33 mouse cellular contexts compared by ENCODE assay signal in the genomic region with DNA sequence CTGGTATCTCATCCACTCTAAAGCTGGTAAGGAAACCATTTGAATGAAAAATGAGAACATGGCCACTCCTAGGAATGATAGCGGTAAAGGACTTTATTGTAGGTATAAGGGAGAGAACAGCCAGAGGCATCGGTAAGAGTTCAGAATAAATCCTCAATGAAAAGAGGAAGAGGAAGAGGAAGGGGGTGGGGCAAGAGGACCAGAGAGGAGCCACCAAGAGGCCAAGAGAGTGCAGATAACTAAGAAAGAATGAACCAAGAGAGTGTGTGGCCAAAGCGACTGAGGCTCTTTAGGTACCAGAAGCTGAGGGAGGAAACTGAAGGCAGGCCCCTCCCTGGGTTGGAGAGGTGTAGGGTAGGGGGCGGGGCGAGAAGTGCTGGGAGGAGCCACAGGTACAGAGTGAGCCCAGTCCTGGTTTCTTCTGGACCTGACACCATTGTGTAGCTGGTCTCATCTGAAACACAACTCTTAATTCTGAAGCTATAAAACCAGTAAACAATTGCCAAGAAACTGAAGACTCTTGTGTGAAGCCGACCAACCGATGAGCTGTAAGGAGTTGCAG. TPM values are rescaled to one million over a fixed set of nuclear protein-coding genes. Genes with fewer than 3 reads are reported as not detected.
DNase-seq lines count a peak whose midpoint lies in the region; ATAC-seq lines count a peak whose summit lies in the region.
"Had no signal": no experiment of that assay in that cellular context is flagged by ENCODE, and none has a peak within 500 bp of the region (broad histone marks: within the 10 kb centered on the region; RNA-seq: fewer than 3 reads in every experiment).

No protein-coding gene starts in this region.

- peak; percentile 65; the same call in 1 of the 2 replicates for ATAC-seq in hindbrain, embryonic 13.5 days (ENCODE audit: low FRiP score)
- ATAC-seq in neural tube, embryonic 13.5 days (ENCODE audit: low read depth), result 0 out of 2 replicates have a peak, but pooled peaks have one; percentile 45
- ATAC-seq in granulocyte monocyte progenitor cell, adult 5-6 weeks (replicated peaks; ENCODE audit: poor library complexity, severe bottlenecking), result peak; percentile 66
- ATAC-seq: CD4-positive, CD25-positive, alpha-beta regulatory T cell, adult 4 months had no signal

- H3K27me3 ChIP-seq in hindbrain, embryonic 13.5 days, result no peaks in the 10 kb centered on the region
- H3K27me3 ChIP-seq in hindbrain, embryonic 10.5 days (ENCODE audit: insufficient read depth, poor library complexity, severe bottlenecking), result no peaks in the 10 kb centered on the region
- peaks cover 10% of the 10 kb centered on the region; the same call in 1 of the 2 replicates for H3K27me3 ChIP-seq in neural tube, embryonic 13.5 days
- H3K27me3 ChIP-seq: embryonic facial prominence, embryonic 12.5 days; forebrain, embryonic 15.5 days; heart, embryonic 12.5 days; limb, embryonic 15.5 days; liver, embryonic 13.5 days had no signal

- no peaks in the 10 kb centered on the region for H3K9me3 ChIP-seq in hindbrain, embryonic 13.5 days
- H3K9me3 ChIP-seq in hindbrain, embryonic 10.5 days, result no peaks in the 10 kb centered on the region
- no peaks in the 10 kb centered on the region for H3K9me3 ChIP-seq in neural tube, embryonic 13.5 days
- H3K9me3 ChIP-seq: embryonic facial prominence, embryonic 12.5 days; forebrain, embryonic 15.5 days; limb, embryonic 10.5 days; limb, embryonic 15.5 days; liver, embryonic 13.5 days; midbrain, embryonic 10.5 days had no signal

- no peaks in the 10 kb centered on the region for H3K36me3 ChIP-seq in hindbrain, embryonic 13.5 days
- no peaks in the 10 kb centered on the region for H3K36me3 ChIP-seq in hindbrain, embryonic 10.5 days
- H3K36me3 ChIP-seq in neural tube, embryonic 13.5 days, result no peaks in the 10 kb centered on the region
- H3K36me3 ChIP-seq: embryonic facial prominence, embryonic 12.5 days; forebrain, embryonic 15.5 days; heart, embryonic 12.5 days; limb, embryonic 10.5 days; limb, embryonic 15.5 days; liver, embryonic 13.5 days; midbrain, embryonic 10.5 days had no signal

- H3K4me1 ChIP-seq in hindbrain, embryonic 13.5 days (replicated peaks), result no peaks in the 10 kb centered on the region; the same call in 1 of the 2 replicates
- no peaks in the 10 kb centered on the region for H3K4me1 ChIP-seq in hindbrain, embryonic 10.5 days (replicated peaks)
- peaks cover 17% of the 10 kb centered on the region for H3K4me1 ChIP-seq in neural tube, embryonic 13.5 days (replicated peaks)
- H3K4me1 ChIP-seq: embryonic facial prominence, embryonic 12.5 days; forebrain, embryonic 15.5 days; heart, embryonic 12.5 days; limb, embryonic 10.5 days; limb, embryonic 15.5 days; liver, embryonic 13.5 days; midbrain, embryonic 10.5 days had no signal

- H3K27ac ChIP-seq in hindbrain, embryonic 13.5 days, result no peak overlapping the region
- no peak overlapping the region for H3K27ac ChIP-seq in hindbrain, embryonic 10.5 days
- H3K27ac ChIP-seq in neural tube, embryonic 13.5 days (replicated peaks), result no peak overlapping the region
- H3K27ac ChIP-seq: embryonic facial prominence, embryonic 12.5 days; forebrain, embryonic 15.5 days; heart, adult 2 months; limb, embryonic 10.5 days; limb, embryonic 15.5 days; liver, embryonic 13.5 days; macrophage; midbrain, embryonic 10.5 days; stomach, postnatal 0 days had no signal

- no peak overlapping the region for H3K4me3 ChIP-seq in hindbrain, embryonic 13.5 days
- H3K4me3 ChIP-seq in hindbrain, embryonic 10.5 days, result no peak overlapping the region
- no peak overlapping the region for H3K4me3 ChIP-seq in neural tube, embryonic 13.5 days
- H3K4me3 ChIP-seq: embryonic facial prominence, embryonic 12.5 days; forebrain, embryonic 15.5 days; heart, adult 2 months; heart, embryonic 12.5 days; limb, embryonic 10.5 days; limb, embryonic 15.5 days; liver, embryonic 13.5 days; midbrain, embryonic 10.5 days; myocyte had no signal

- WGBS in hindbrain, embryonic 13.5 days, result 82% methylated on average over 7 of the region's 7 CpGs
- 81% methylated on average over 7 of the region's 7 CpGs for WGBS in hindbrain, embryonic 10.5 days
- WGBS in neural tube, embryonic 13.5 days, result 74% methylated on average over 7 of the region's 7 CpGs

- H3K4me2 ChIP-seq in hindbrain, embryonic 13.5 days, result no peak overlapping the region
- no peak overlapping the region for H3K4me2 ChIP-seq in neural tube, embryonic 13.5 days
- H3K4me2 ChIP-seq: embryonic facial prominence, embryonic 12.5 days; forebrain, embryonic 15.5 days; heart, embryonic 12.5 days; limb, embryonic 15.5 days; liver, embryonic 13.5 days had no signal

- no peak overlapping the region for H3K9ac ChIP-seq in hindbrain, embryonic 13.5 days
- no peak overlapping the region for H3K9ac ChIP-seq in neural tube, embryonic 13.5 days
- H3K9ac ChIP-seq: embryonic facial prominence, embryonic 12.5 days; forebrain, embryonic 15.5 days; heart, embryonic 12.5 days; limb, embryonic 15.5 days; liver, embryonic 13.5 days had no signal

- no peak for DNase-seq in hindbrain, embryonic 10.5 days (ENCODE audit: low spot score)
- no peak for DNase-seq in neural tube, embryonic 10.5 days (ENCODE audit: extremely low spot score, low spot score)
- DNase-seq in 416B (ENCODE audit: low read depth) (peak; percentile 14), MN1 (ENCODE audit: low spot score) (no peak)
- DNase-seq in spleen, adult 12 weeks (ENCODE audit: low spot score), result no peak
- DNase-seq: adrenal gland, postnatal 14 days; cerebellum, adult 11 months; cerebellum, adult 9-10 months; cerebellum, postnatal 36 days; embryo, embryonic 11 days; gastrocnemius, postnatal 25 days; heart, adult 2 months; heart, postnatal 4 days; kidney, adult 2 months; kidney, postnatal 10 days; layer of hippocampus, postnatal 36 days; liver, embryonic 13.5 days; lung, adult 18-20 months; lung, postnatal 10 days; right cerebral cortex, adult 18-20 months had no signal

RNA-seq across cellular contexts. Expression of a gene that starts 20.8 kb away (rescaled TPM):
- polyA plus RNA-seq in hindbrain, embryonic 13.5 days (2015; fragmentation: Nextera tagmentation; extraction: Ambion mirVana), result 40.7 and 42.0 TPM in 2 replicates
- 42.6 and 45.1 TPM in 2 replicates for polyA plus RNA-seq in hindbrain, embryonic 10.5 days (2016; fragmentation: Nextera tagmentation; extraction: Ambion mirVana)
- polyA plus RNA-seq in neural tube, embryonic 13.5 days (2015; fragmentation: Nextera tagmentation; extraction: Ambion mirVana), result 32.2 and 35.7 TPM in 2 replicates
- 59.6 and 71.8 TPM in 2 replicates for total RNA-seq in granulocyte monocyte progenitor cell, adult 5-6 weeks (2014; fragmentation: Nextera tagmentation)
- total RNA-seq in granulocyte monocyte progenitor cell, adult 5-6 weeks (2017), result 63.6 TPM in 2 replicates
